In genomic region chr8:70561809-70562535, GRCm38 (mm10) we compare ENCODE assay signal across 7 mouse cellular contexts. TPM values are rescaled to one million over a fixed set of nuclear protein-coding genes. Genes with fewer than 3 reads are reported as not detected.
DNase-seq lines count a peak whose midpoint lies in the region; ATAC-seq and TF ChIP-seq lines count a peak whose summit lies in the region.

No protein-coding gene starts in this region.

- no peaks in the 10 kb centered on the region for H3K27me3 ChIP-seq in myocyte (ENCODE audit: control insufficient read depth, insufficient read depth, insufficient read length)
- H3K27me3 ChIP-seq in neural tube, embryonic 15.5 days (replicated peaks), result no peaks in the 10 kb centered on the region

- H3K36me3 ChIP-seq in myocyte (ENCODE audit: control insufficient read depth, insufficient read depth), result no peaks in the 10 kb centered on the region
- H3K36me3 ChIP-seq in neural tube, embryonic 15.5 days, result 0 out of 2 replicates have a peak, but pooled peaks cover 4% of the 10 kb centered on the region

- no peaks in the 10 kb centered on the region for H3K9me3 ChIP-seq in neural tube, embryonic 15.5 days (replicated peaks)

- ATAC-seq in erythroid progenitor cell, adult 5-6 weeks (replicated peaks; ENCODE audit: low FRiP score, poor library complexity, severe bottlenecking), result peak; percentile 47
- no peak for ATAC-seq in neural tube, embryonic 15.5 days (ENCODE audit: low FRiP score)

- no peak overlapping the region for H3ac ChIP-seq in myocyte (ENCODE audit: control insufficient read depth, insufficient read length)

- H3K4me3 ChIP-seq in myocyte, result no peak overlapping the region
- no peak overlapping the region for H3K4me3 ChIP-seq in neural tube, embryonic 15.5 days (replicated peaks)

- WGBS in neural tube, embryonic 15.5 days, result 85% methylated on average over 7 of the region's 7 CpGs

- peak overlapping the region; percentile 41 for H3K4me2 ChIP-seq in myocyte (ENCODE audit: low read depth)
- no peak overlapping the region for H3K4me2 ChIP-seq in neural tube, embryonic 15.5 days

- H3K79me2 ChIP-seq in myocyte (ENCODE audit: control insufficient read depth, insufficient read depth), result peaks cover 37% of the 10 kb centered on the region

- no peak for TF ChIP-seq POLR2A in myocyte (IDR thresholded peaks at IDR 0.05; ENCODE audit: insufficient read length, low read depth)

- no peak overlapping the region for H3K27ac ChIP-seq in neural tube, embryonic 15.5 days (replicated peaks)

- H3K9ac ChIP-seq in neural tube, embryonic 15.5 days (replicated peaks), result no peak overlapping the region

- peak; percentile 43 for DNase-seq in right cerebral cortex, adult 18-20 months
- DNase-seq in right cerebral cortex, postnatal 10 days (ENCODE audit: low spot score in 2 of 2), result no peak
- DNase-seq in kidney, postnatal 14 days, result peak; percentile 69
- DNase-seq in natural killer cell, adult 2 months (ENCODE audit: low spot score in 2 of 2), result no peak

- H3K4me1 ChIP-seq in neural tube, embryonic 15.5 days, result peaks cover 28% of the 10 kb centered on the region

TF ChIP-seq in myocyte, 11 proteins besides CTCF, POLR2A, EP300 and RAD21:
- TF ChIP-seq E2F4 (IDR thresholded peaks at IDR 0.05; ENCODE audit: insufficient read depth) (no peak), TCF12 (IDR thresholded peaks at IDR 0.05; ENCODE audit: insufficient read depth, poor library complexity, severe bottlenecking) (no peak), USF1 (IDR thresholded peaks at IDR 0.05; ENCODE audit: low read depth) (no peak), MYOG (IDR thresholded peaks at IDR 0.05; ENCODE audit: control insufficient read depth in 1 of 3, insufficient read depth in 1 of 3, insufficient read length in 2 of 3, low read depth in 2 of 3) (no peak), SRF (IDR thresholded peaks at IDR 0.05; ENCODE audit: control insufficient read depth, insufficient read length, low read depth) (no peak), MYOD1 (IDR thresholded peaks at IDR 0.05; ENCODE audit: control insufficient read depth in 1 of 3, insufficient read length in 2 of 3, low read depth in 2 of 3) (peak in 1 of 3 experiments; percentile 22), POLR2AphosphoS2 (IDR thresholded peaks at IDR 0.05; ENCODE audit: insufficient read length, low read depth) (no peak), TCF3 (IDR thresholded peaks at IDR 0.05; ENCODE audit: insufficient read length, low read depth) (no peak)

RNA-seq across cellular contexts. Expression of gene Ell, which starts 22.7 kb away (rescaled TPM):
- total RNA-seq in erythroid progenitor cell, adult 5-6 weeks (2015; ENCODE audit: low replicate concordance), result 10.5 and 22.3 TPM in 2 replicates
- total RNA-seq in erythroid progenitor cell, adult 5-6 weeks (2017; ENCODE audit: low replicate concordance), result 2.8 and 15.5 TPM in 2 replicates
- polyA plus RNA-seq in myocyte (2012; fragmentation: generic; extraction: Trizol), result 12.7 TPM
- polyA plus RNA-seq in neural tube, embryonic 15.5 days (2015; fragmentation: Nextera tagmentation; extraction: Ambion mirVana), result 14.7 and 19.2 TPM in 2 replicates

RNA-seq across cellular contexts. Expression of gene Isyna1, which starts 32.2 kb away (rescaled TPM):
- total RNA-seq in erythroid progenitor cell, adult 5-6 weeks (2015; ENCODE audit: low replicate concordance), result 5.8 and 15.9 TPM in 2 replicates
- total RNA-seq in erythroid progenitor cell, adult 5-6 weeks (2017; ENCODE audit: low replicate concordance), result 2.5 and 8.0 TPM in 2 replicates
- 40.4 TPM for polyA plus RNA-seq in myocyte (2012; fragmentation: generic; extraction: Trizol)
- polyA plus RNA-seq in neural tube, embryonic 15.5 days (2015; fragmentation: Nextera tagmentation; extraction: Ambion mirVana), result 137 and 142 TPM in 2 replicates

RNA-seq across cellular contexts. Expression of gene Kxd1, which starts 34.2 kb away (rescaled TPM):
- total RNA-seq in erythroid progenitor cell, adult 5-6 weeks (2015; ENCODE audit: low replicate concordance), result 27.8 and 34.4 TPM in 2 replicates
- 11.8 and 14.4 TPM in 2 replicates for total RNA-seq in erythroid progenitor cell, adult 5-6 weeks (2017; ENCODE audit: low replicate concordance)
- 73.8 TPM for polyA plus RNA-seq in myocyte (2012; fragmentation: generic; extraction: Trizol)
- polyA plus RNA-seq in neural tube, embryonic 15.5 days (2015; fragmentation: Nextera tagmentation; extraction: Ambion mirVana), result 44.4 and 51.1 TPM in 2 replicates

RNA-seq across cellular contexts. Expression of gene Fkbp8, which starts 34.4 kb away (rescaled TPM):
- 28.9 and 45.8 TPM in 2 replicates for total RNA-seq in erythroid progenitor cell, adult 5-6 weeks (2015; ENCODE audit: low replicate concordance)
- total RNA-seq in erythroid progenitor cell, adult 5-6 weeks (2017; ENCODE audit: low replicate concordance), result 74.7 and 94.6 TPM in 2 replicates
- polyA plus RNA-seq in myocyte (2012; fragmentation: generic; extraction: Trizol), result 329 TPM
- polyA plus RNA-seq in neural tube, embryonic 15.5 days (2015; fragmentation: Nextera tagmentation; extraction: Ambion mirVana), result 381 and 389 TPM in 2 replicates

RNA-seq across cellular contexts. Expression of gene Ssbp4, which starts 46.7 kb away (rescaled TPM):
- total RNA-seq in erythroid progenitor cell, adult 5-6 weeks (2015; ENCODE audit: low replicate concordance), result 9.0 and 13.0 TPM in 2 replicates
- 18.1 and 30.6 TPM in 2 replicates for total RNA-seq in erythroid progenitor cell, adult 5-6 weeks (2017; ENCODE audit: low replicate concordance)
- polyA plus RNA-seq in myocyte (2012; fragmentation: generic; extraction: Trizol), result 133 TPM
- polyA plus RNA-seq in neural tube, embryonic 15.5 days (2015; fragmentation: Nextera tagmentation; extraction: Ambion mirVana), result 170 and 175 TPM in 2 replicates

Comparison
In these comparisons a context has a peak if more than half of its experiments do, and no peak if none do; other contexts are left out.
1. DNase-seq: peak in right cerebral cortex, adult 18-20 months (single experiment) and kidney, postnatal 14 days (single experiment); none in right cerebral cortex, postnatal 10 days (0 of 2) and natural killer cell, adult 2 months (0 of 2).